Mouse (Mus musculus): ENCODE results near the gene Mlycd. TPM values are rescaled to one million over a fixed set of nuclear protein-coding genes. Genes with fewer than 3 reads are reported as not detected.
A peak's percentile ranks its signal among the peaks of the same experiment; 100 is the strongest.
"Not testable (repeated sequence)": the region's sequence is repeated elsewhere in the genome, so short reads cannot be mapped to it uniquely, and the experiment has no call there.

Mlycd gene
- total RNA-seq, 1 experiment: 4.9 TPM

GRCm38 (mm10) chr8:119352977-119353658, 41.6 kb upstream of the Mlycd start:
- no peak for TF ChIP-seq MAFK (IDR thresholded peaks at IDR 0.05; ENCODE audit: insufficient read depth, low read depth, low read length)
- TF ChIP-seq HCFC1 (IDR thresholded peaks at IDR 0.05; ENCODE audit: borderline replicate concordance, insufficient read depth, low read length): no peak
- no peak for TF ChIP-seq ZNF384 (IDR thresholded peaks at IDR 0.05; ENCODE audit: low read depth, low read length)
- no peak for TF ChIP-seq CHD2 (IDR thresholded peaks at IDR 0.05; ENCODE audit: low read depth, low read length)
- no peak for TF ChIP-seq ZC3H11A (IDR thresholded peaks at IDR 0.05; ENCODE audit: borderline replicate concordance, low read depth, low read length)

GRCm38 (mm10) chr8:119353659-119354023, 41.0 kb upstream of the Mlycd start:
- H3K9me3 ChIP-seq (ENCODE audit: control insufficient read depth, insufficient read depth, low read depth, low read length): no peaks in the 10 kb centered on the region
- no peak overlapping the region for H3K9ac ChIP-seq (ENCODE audit: insufficient read depth, low read depth, low read length, poor library complexity, severe bottlenecking)
- TF ChIP-seq ZC3H11A (IDR thresholded peaks at IDR 0.05; ENCODE audit: borderline replicate concordance, low read depth, low read length): no peak
- TF ChIP-seq HCFC1 (IDR thresholded peaks at IDR 0.05; ENCODE audit: borderline replicate concordance, insufficient read depth, low read length): no peak
- no peak for TF ChIP-seq CHD2 (IDR thresholded peaks at IDR 0.05; ENCODE audit: low read depth, low read length)
- TF ChIP-seq MAFK (IDR thresholded peaks at IDR 0.05; ENCODE audit: insufficient read depth, low read depth, low read length): no peak
- no peak for TF ChIP-seq ZNF384 (IDR thresholded peaks at IDR 0.05; ENCODE audit: low read depth, low read length)
- H3K27ac ChIP-seq (ENCODE audit: insufficient read depth, low read depth, low read length, poor library complexity, severe bottlenecking): no peak overlapping the region
- peaks cover 11% of the 10 kb centered on the region; the same call in 1 of the 2 replicates for H3K36me3 ChIP-seq (ENCODE audit: control insufficient read depth, insufficient read depth, low read length, poor library complexity, severe bottlenecking)
- no peak for DNase-seq (ENCODE audit: low read depth, low spot score)
- no peaks in the 10 kb centered on the region for H3K4me1 ChIP-seq (ENCODE audit: control insufficient read depth in 2 of 2, insufficient read depth in 2 of 2, low read length in 2 of 2, poor library complexity in 1 of 2)
- in situ Hi-C loops (cut with MboI; ENCODE audit: low sequenced_read_pairs in 2 of 2, unreplicated experiment in 2 of 2): no loop called here
- H3K4me3 ChIP-seq (ENCODE audit: insufficient read depth in 1 of 2, low read depth in 1 of 2, low read length in 2 of 2, poor library complexity in 1 of 2, severe bottlenecking in 1 of 2): no peak overlapping the region

More at GRCm38 (mm10) chr8:119352977-119353658, 41.6 kb upstream of the Mlycd start:
- Histone ChIP-seq H3K4me3 (ENCODE audit: insufficient read depth in 1 of 2, low read depth in 1 of 2, low read length in 2 of 2, poor library complexity in 1 of 2, severe bottlenecking in 1 of 2) (no peak overlapping the region), H3K4me1 (ENCODE audit: control insufficient read depth in 2 of 2, insufficient read depth in 2 of 2, low read length in 2 of 2, poor library complexity in 1 of 2) (no peaks in the 10 kb centered on the region), H3K27ac (ENCODE audit: insufficient read depth, low read depth, low read length, poor library complexity, severe bottlenecking) (no peak overlapping the region), H3K9ac (ENCODE audit: insufficient read depth, low read depth, low read length, poor library complexity, severe bottlenecking) (no peak overlapping the region), H3K9me3 (ENCODE audit: control insufficient read depth, insufficient read depth, low read depth, low read length) (no peaks in the 10 kb centered on the region), H3K36me3 (ENCODE audit: control insufficient read depth, insufficient read depth, low read length, poor library complexity, severe bottlenecking) (peaks cover 15% of the 10 kb centered on the region)
- no peak for DNase-seq (ENCODE audit: low read depth, low spot score)
- in situ Hi-C loops (cut with MboI; ENCODE audit: low sequenced_read_pairs in 2 of 2, unreplicated experiment in 2 of 2): no loop called here

GRCm38 (mm10) chr8:119356631-119357030, 38.0 kb upstream of the Mlycd start:
- in situ Hi-C loops (cut with MboI; ENCODE audit: low sequenced_read_pairs in 2 of 2, unreplicated experiment in 2 of 2); H3K9me3 ChIP-seq (ENCODE audit: control insufficient read depth, insufficient read depth, low read depth, low read length); H3K4me3 ChIP-seq (ENCODE audit: insufficient read depth in 1 of 2, low read depth in 1 of 2, low read length in 2 of 2, poor library complexity in 1 of 2, severe bottlenecking in 1 of 2); H3K36me3 ChIP-seq (ENCODE audit: control insufficient read depth, insufficient read depth, low read length, poor library complexity, severe bottlenecking); H3K4me1 ChIP-seq (ENCODE audit: control insufficient read depth in 2 of 2, insufficient read depth in 2 of 2, low read length in 2 of 2, poor library complexity in 1 of 2); H3K27ac ChIP-seq (ENCODE audit: insufficient read depth, low read depth, low read length, poor library complexity, severe bottlenecking); H3K9ac ChIP-seq (ENCODE audit: insufficient read depth, low read depth, low read length, poor library complexity, severe bottlenecking): not testable (repeated sequence)
- peak; percentile 45 for DNase-seq (ENCODE audit: low read depth, low spot score)

- Histone ChIP-seq H3K9me3 (ENCODE audit: control insufficient read depth, insufficient read depth, low read depth, low read length) (no peaks in the 10 kb centered on the region), H3K4me3 (ENCODE audit: insufficient read depth in 1 of 2, low read depth in 1 of 2, low read length in 2 of 2, poor library complexity in 1 of 2, severe bottlenecking in 1 of 2) (no peak overlapping the region), H3K36me3 (ENCODE audit: control insufficient read depth, insufficient read depth, low read length, poor library complexity, severe bottlenecking) (no peaks in the 10 kb centered on the region), H3K27ac (ENCODE audit: insufficient read depth, low read depth, low read length, poor library complexity, severe bottlenecking) (no peak overlapping the region), H3K4me1 (ENCODE audit: control insufficient read depth in 2 of 2, insufficient read depth in 2 of 2, low read length in 2 of 2, poor library complexity in 1 of 2) (no peaks in the 10 kb centered on the region), H3K9ac (ENCODE audit: insufficient read depth, low read depth, low read length, poor library complexity, severe bottlenecking) (no peak overlapping the region)
- in situ Hi-C loops (cut with MboI; ENCODE audit: low sequenced_read_pairs in 2 of 2, unreplicated experiment in 2 of 2): no loop called here
- TF ChIP-seq HCFC1 (IDR thresholded peaks at IDR 0.05; ENCODE audit: borderline replicate concordance, insufficient read depth, low read length): no peak
- TF ChIP-seq ZNF384 (IDR thresholded peaks at IDR 0.05; ENCODE audit: low read depth, low read length): no peak
- TF ChIP-seq MAFK (IDR thresholded peaks at IDR 0.05; ENCODE audit: insufficient read depth, low read depth, low read length): no peak
- TF ChIP-seq CHD2 (IDR thresholded peaks at IDR 0.05; ENCODE audit: low read depth, low read length): no peak
- TF ChIP-seq ZC3H11A (IDR thresholded peaks at IDR 0.05; ENCODE audit: borderline replicate concordance, low read depth, low read length): no peak
- DNase-seq (ENCODE audit: low read depth, low spot score): no peak
Observed at GRCm38 (mm10) chr8:119358175-119358574, 36.5 kb upstream of the Mlycd start.

GRCm38 (mm10) chr8:119358836-119359235, 35.8 kb upstream of the Mlycd start:
- H3K9ac ChIP-seq (ENCODE audit: insufficient read depth, low read depth, low read length, poor library complexity, severe bottlenecking): no peak overlapping the region
- no peak overlapping the region for H3K4me3 ChIP-seq (ENCODE audit: insufficient read depth in 1 of 2, low read depth in 1 of 2, low read length in 2 of 2, poor library complexity in 1 of 2, severe bottlenecking in 1 of 2)
- peak; percentile 83 for DNase-seq (ENCODE audit: low read depth, low spot score)
- TF ChIP-seq MAFK (IDR thresholded peaks at IDR 0.05; ENCODE audit: insufficient read depth, low read depth, low read length) (no peak), HCFC1 (IDR thresholded peaks at IDR 0.05; ENCODE audit: borderline replicate concordance, insufficient read depth, low read length) (no peak), CHD2 (IDR thresholded peaks at IDR 0.05; ENCODE audit: low read depth, low read length) (no peak), ZNF384 (IDR thresholded peaks at IDR 0.05; ENCODE audit: low read depth, low read length) (no peak)
- H3K9me3 ChIP-seq (ENCODE audit: control insufficient read depth, insufficient read depth, low read depth, low read length): no peaks in the 10 kb centered on the region
- in situ Hi-C loops (cut with MboI; ENCODE audit: low sequenced_read_pairs in 2 of 2, unreplicated experiment in 2 of 2): no loop called here
- H3K27ac ChIP-seq (ENCODE audit: insufficient read depth, low read depth, low read length, poor library complexity, severe bottlenecking): no peak overlapping the region
- no peaks in the 10 kb centered on the region for H3K36me3 ChIP-seq (ENCODE audit: control insufficient read depth, insufficient read depth, low read length, poor library complexity, severe bottlenecking)
- H3K4me1 ChIP-seq (ENCODE audit: control insufficient read depth in 2 of 2, insufficient read depth in 2 of 2, low read length in 2 of 2, poor library complexity in 1 of 2): no peaks in the 10 kb centered on the region
